Mouse (Mus musculus): ENCODE data around the gene Tmem207. TPM values are rescaled to one million over a fixed set of nuclear protein-coding genes. Genes with fewer than 3 reads are reported as not detected.

The Tmem207 gene
- polyA plus RNA-seq, 1 experiment, result not detected

DNA sequence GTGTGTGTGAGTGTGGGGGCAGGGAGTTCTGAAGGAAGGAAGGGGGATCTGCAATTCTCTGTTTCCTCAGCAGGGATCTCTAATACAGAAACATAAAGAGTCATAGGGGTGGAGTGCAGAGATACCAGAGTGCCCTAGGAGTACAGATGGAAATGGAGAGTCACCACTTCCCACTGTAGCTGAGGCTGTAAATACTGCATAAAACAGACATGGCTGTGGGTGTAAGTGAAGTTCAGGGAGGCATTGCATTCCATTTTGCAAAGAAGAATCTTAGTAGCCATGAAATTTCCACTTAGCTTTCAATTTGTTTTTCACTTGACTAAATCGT, 20.3 kb upstream of the Tmem207 start:
- WGBS, result 83% methylated on average over 1 of the region's 1 CpGs
- H3K4me3 ChIP-seq (replicated peaks; ENCODE audit: control insufficient read depth, low read depth, low read length), result no peak overlapping the region
- no peaks in the 10 kb centered on the region for H3K4me1 ChIP-seq (ENCODE audit: control insufficient read depth, insufficient read depth, low read length)
- H3K27ac ChIP-seq (ENCODE audit: control insufficient read depth, insufficient read depth, low read depth, low read length, poor library complexity), result no peak overlapping the region
- TF ChIP-seq CTCF (IDR thresholded peaks at IDR 0.05; ENCODE audit: control insufficient read depth, insufficient read depth, low read length), result no peak
- no peak for TF ChIP-seq POLR2A (IDR thresholded peaks at IDR 0.05; ENCODE audit: borderline replicate concordance, control insufficient read depth, low read depth, low read length)

DNA sequence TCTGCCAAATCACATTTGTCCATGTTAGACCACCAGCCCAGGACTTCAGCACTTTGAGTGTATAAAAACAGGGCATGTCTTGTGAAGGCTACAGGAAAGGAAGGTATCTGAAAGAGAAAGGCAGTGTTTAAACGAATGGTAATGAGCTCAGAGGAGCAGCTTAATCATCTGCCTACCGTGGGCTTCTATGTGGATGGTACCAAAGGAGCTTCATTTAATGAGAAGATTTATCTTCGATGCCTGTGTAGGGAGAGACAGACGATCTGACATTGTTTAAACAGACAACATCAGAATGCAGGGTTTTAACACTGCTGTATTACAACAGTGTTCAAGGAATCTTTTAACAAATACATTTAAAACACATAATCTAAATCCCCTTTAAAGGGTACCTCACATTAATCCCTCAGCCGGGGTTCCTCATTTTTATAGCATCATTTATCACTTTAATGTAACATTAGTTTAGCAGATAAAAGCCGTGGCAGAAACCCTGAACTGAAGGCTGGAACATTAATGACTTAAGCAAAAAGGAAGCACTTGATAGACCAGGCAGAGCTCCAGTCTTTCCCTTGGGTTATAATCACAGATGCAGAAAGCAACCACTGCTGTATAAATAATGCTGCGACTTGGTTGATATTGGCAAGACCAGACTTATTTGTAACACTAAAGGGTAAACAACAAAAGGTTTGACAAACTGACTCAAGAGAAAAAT, 19.8 kb upstream of the Tmem207 start:
- H3K27ac ChIP-seq (ENCODE audit: control insufficient read depth, insufficient read depth, low read depth, low read length, poor library complexity), result no peak overlapping the region
- 33% methylated on average over 7 of the region's 7 CpGs for WGBS
- TF ChIP-seq CTCF (IDR thresholded peaks at IDR 0.05; ENCODE audit: control insufficient read depth, insufficient read depth, low read length), result no peak

DNA sequence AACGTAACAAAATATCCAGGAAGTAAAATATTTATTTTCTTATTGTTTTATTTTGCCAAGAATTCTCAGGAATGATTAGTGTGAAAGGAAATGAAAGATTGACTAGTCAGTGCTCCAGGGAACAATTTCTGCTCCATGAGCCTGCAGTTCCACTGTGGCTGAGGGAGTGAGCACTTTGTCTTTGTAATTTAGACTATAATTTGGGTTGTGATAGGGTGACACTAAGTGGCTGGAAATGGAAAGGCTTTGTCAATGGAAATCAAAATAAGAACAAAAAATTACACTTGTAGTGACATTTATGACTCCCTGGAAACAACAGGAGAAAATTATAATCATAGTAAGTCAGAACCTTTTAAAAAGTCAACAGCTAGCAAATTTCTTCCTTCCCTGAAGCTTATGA, 5.7 kb upstream of the Tmem207 start:
- WGBS, result 85% methylated on average over 1 of the region's 1 CpGs
- H3K4me3 ChIP-seq (replicated peaks; ENCODE audit: control insufficient read depth, low read depth, low read length), result no peak overlapping the region
- H3K4me1 ChIP-seq (ENCODE audit: control insufficient read depth, insufficient read depth, low read length), result no peaks in the 10 kb centered on the region
- TF ChIP-seq POLR2A (IDR thresholded peaks at IDR 0.05; ENCODE audit: borderline replicate concordance, control insufficient read depth, low read depth, low read length) (no peak), CTCF (IDR thresholded peaks at IDR 0.05; ENCODE audit: control insufficient read depth, insufficient read depth, low read length) (no peak)
- H3K27ac ChIP-seq (ENCODE audit: control insufficient read depth, insufficient read depth, low read depth, low read length, poor library complexity), result no peak overlapping the region

More for the DNA sequence above, 19.8 kb upstream of the Tmem207 start:
- Histone ChIP-seq H3K4me3 (replicated peaks; ENCODE audit: control insufficient read depth, low read depth, low read length) (no peak overlapping the region), H3K4me1 (ENCODE audit: control insufficient read depth, insufficient read depth, low read length) (no peaks in the 10 kb centered on the region)

DNA sequence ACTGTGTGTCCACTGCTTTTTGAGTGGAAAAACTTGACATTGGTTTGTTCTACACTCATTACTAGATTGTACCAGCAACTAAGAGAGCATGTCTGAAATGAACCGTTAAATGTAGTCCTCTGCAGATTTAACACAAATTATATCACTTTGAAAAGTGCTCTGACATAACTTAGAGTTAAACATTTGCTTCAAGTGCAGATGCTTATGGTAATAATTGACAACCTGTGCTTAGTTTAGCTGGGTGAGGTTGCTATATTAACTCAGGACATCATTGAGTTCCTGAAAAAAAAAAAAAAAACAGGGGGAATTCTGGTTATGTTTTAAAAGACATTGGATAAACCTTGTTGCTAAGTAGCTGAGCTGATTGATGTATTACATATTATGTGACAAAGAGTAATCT, 3.9 kb upstream of the Tmem207 start:
- 96% methylated on average over 1 of the region's 1 CpGs for WGBS
- no peak overlapping the region for H3K27ac ChIP-seq (ENCODE audit: control insufficient read depth, insufficient read depth, low read depth, low read length, poor library complexity)
- no peak for TF ChIP-seq CTCF (IDR thresholded peaks at IDR 0.05; ENCODE audit: control insufficient read depth, insufficient read depth, low read length)
- no peak for TF ChIP-seq POLR2A (IDR thresholded peaks at IDR 0.05; ENCODE audit: borderline replicate concordance, control insufficient read depth, low read depth, low read length)
- H3K4me3 ChIP-seq (replicated peaks; ENCODE audit: control insufficient read depth, low read depth, low read length), result no peak overlapping the region
- H3K4me1 ChIP-seq (ENCODE audit: control insufficient read depth, insufficient read depth, low read length), result no peaks in the 10 kb centered on the region

DNA sequence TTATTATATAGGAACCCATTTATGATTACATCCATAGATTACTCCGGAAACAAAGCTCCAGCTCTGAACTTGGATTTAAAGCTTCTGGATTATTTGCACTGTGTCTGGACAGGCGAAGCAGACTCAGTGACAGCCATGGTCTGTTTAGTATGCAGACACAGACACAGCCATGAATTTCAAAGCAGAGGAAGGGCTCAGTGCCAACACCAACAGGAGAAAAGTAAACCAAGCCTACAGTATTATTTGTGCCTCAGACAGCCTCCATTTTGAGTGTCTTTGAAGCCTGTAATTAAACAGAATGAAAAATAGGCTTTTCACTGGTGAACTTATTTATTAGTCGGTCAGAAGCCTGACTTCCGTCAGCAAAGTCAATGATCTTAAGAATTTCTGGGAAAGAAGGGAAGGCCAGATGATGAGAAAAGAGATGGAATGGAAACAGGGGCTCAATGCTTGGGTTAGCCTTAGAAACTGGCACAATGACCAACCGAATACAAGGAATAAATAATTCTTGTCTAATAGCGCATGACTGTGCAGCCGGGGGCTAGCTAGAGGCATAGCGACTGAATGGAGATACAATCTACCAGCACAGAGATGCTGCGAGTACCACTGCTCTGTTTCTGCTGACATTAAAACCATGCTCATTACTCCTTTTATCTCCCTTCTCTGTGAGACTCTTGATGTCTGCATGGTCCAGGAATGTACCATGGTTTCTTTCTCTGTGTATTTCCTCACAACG, 1.5 kb upstream of the Tmem207 start:
- 85% methylated on average over 10 of the region's 10 CpGs for WGBS
- Histone ChIP-seq H3K4me1 (ENCODE audit: control insufficient read depth, insufficient read depth, low read length) (no peaks in the 10 kb centered on the region), H3K4me3 (replicated peaks; ENCODE audit: control insufficient read depth, low read depth, low read length) (no peak overlapping the region), H3K27ac (ENCODE audit: control insufficient read depth, insufficient read depth, low read depth, low read length, poor library complexity) (no peak overlapping the region)
- TF ChIP-seq CTCF (IDR thresholded peaks at IDR 0.05; ENCODE audit: control insufficient read depth, insufficient read depth, low read length) (no peak), POLR2A (IDR thresholded peaks at IDR 0.05; ENCODE audit: borderline replicate concordance, control insufficient read depth, low read depth, low read length) (no peak)

DNA sequence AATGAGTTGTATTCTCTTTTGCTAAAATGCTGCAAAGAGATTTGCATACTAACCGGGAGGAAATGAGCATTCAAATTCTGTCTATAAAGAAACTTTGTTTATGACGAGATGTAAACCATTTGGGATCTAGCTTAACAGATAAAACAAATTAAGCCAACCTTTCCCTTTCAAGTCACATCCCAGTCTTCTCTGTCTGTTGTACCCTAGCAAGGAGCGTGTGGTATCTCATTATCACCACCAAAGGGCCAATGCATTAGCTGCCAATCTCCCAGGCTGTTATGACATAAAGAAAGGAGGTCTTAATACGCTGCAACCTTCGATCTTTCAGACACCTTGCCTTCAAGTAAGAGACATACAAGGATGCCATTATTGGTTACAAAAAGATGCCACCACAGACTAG, 737 bp downstream of the Tmem207 start:
- TF ChIP-seq POLR2A (IDR thresholded peaks at IDR 0.05; ENCODE audit: borderline replicate concordance, control insufficient read depth, low read depth, low read length) (no peak), CTCF (IDR thresholded peaks at IDR 0.05; ENCODE audit: control insufficient read depth, insufficient read depth, low read length) (no peak)
- H3K4me3 ChIP-seq (replicated peaks; ENCODE audit: control insufficient read depth, low read depth, low read length), result no peak overlapping the region
- H3K27ac ChIP-seq (ENCODE audit: control insufficient read depth, insufficient read depth, low read depth, low read length, poor library complexity), result no peak overlapping the region
- 78% methylated on average over 5 of the region's 5 CpGs for WGBS
- no peaks in the 10 kb centered on the region for H3K4me1 ChIP-seq (ENCODE audit: control insufficient read depth, insufficient read depth, low read length)

DNA sequence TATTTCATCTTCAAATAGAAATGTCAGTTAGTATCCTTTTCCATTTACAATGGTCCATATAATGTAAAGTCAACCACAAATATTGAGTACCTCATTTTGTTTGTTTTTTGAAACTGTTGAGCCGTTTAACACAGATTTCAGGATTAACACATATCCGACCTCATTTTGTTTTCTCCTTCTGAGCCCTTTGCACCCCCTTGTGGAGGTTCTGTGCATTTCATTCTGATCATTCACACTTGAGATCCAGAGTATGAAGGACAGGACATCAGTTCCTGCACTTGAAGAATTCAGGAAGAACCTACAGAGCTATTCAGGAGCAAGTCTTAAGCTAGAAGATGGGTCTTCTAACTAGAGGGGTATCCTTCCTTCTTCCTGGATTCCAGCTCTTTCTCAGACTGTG, 7.0 kb downstream of the Tmem207 start:
- WGBS, result 36% methylated on average over 2 of the region's 2 CpGs
- no peak overlapping the region for H3K27ac ChIP-seq (ENCODE audit: control insufficient read depth, insufficient read depth, low read depth, low read length, poor library complexity)
- H3K4me1 ChIP-seq (ENCODE audit: control insufficient read depth, insufficient read depth, low read length), result no peaks in the 10 kb centered on the region
- no peak overlapping the region for H3K4me3 ChIP-seq (replicated peaks; ENCODE audit: control insufficient read depth, low read depth, low read length)
- TF ChIP-seq POLR2A (IDR thresholded peaks at IDR 0.05; ENCODE audit: borderline replicate concordance, control insufficient read depth, low read depth, low read length), result no peak
- TF ChIP-seq CTCF (IDR thresholded peaks at IDR 0.05; ENCODE audit: control insufficient read depth, insufficient read depth, low read length), result no peak

DNA sequence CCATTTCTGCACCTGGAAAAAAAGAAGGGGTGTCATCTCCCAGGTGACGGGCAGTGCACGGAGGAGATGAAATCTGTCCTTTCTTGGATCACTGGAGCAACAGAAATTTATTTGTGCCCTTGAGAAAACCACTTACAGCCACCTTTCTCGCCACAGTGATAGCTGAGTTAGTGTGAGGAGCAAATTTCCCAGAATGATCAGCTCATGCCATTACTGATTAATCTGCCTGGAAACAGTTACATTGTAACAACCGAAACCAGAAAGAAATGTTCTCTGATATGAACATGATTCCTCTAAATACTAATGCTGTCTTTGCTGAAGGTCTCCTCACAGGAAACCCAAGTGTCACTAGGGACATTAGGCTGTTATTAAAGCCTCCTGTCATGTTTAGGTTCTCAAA, 21.6 kb downstream of the Tmem207 start:
- H3K4me3 ChIP-seq (replicated peaks; ENCODE audit: control insufficient read depth, low read depth, low read length), result no peak overlapping the region
- H3K4me1 ChIP-seq (ENCODE audit: control insufficient read depth, insufficient read depth, low read length), result no peaks in the 10 kb centered on the region
- TF ChIP-seq CTCF (IDR thresholded peaks at IDR 0.05; ENCODE audit: control insufficient read depth, insufficient read depth, low read length) (no peak), POLR2A (IDR thresholded peaks at IDR 0.05; ENCODE audit: borderline replicate concordance, control insufficient read depth, low read depth, low read length) (no peak)
- WGBS, result 77% methylated on average over 4 of the region's 4 CpGs
- H3K27ac ChIP-seq (ENCODE audit: control insufficient read depth, insufficient read depth, low read depth, low read length, poor library complexity), result no peak overlapping the region
